Mouse (Mus musculus) ovary, postnatal 14 days (tissue): ENCODE measurements at regions not wholly inside any gene's neighbourhood (a gene's known extent, or its start where the extent isn't known, plus 50 kb on each side); places are given as distances from the start of the nearest gene placed in this dataset.

Experiments used
- DNase-seq: peaks from one replicate; pipeline ENCODE4 v3.0.0; 2022; ENCODE audit warnings: low spot score

GRCm38 (mm10) chr15:59138393-59139107 lies 249.5 kb downstream of the Gm49356 start:
- DNase-seq = no peak

GRCm38 (mm10) chr15:59141621-59142020 lies 252.5 kb downstream of the Gm49356 start:
- DNase-seq = no peak

GRCm38 (mm10) chr15:59142481-59142880 lies 253.4 kb downstream of the Gm49356 start:
- DNase-seq = no peak

- no peak for DNase-seq
Observed at GRCm38 (mm10) chr15:59143891-59144290, 254.8 kb downstream of the Gm49356 start.

GRCm38 (mm10) chr15:59145679-59146078 lies 256.6 kb downstream of the Gm49356 start:
- DNase-seq = no peak

- no peak for DNase-seq
Observed at GRCm38 (mm10) chr15:59146111-59146510, 257.0 kb downstream of the Gm49356 start.

- DNase-seq = no peak
Observed at GRCm38 (mm10) chr15:59146586-59147085, 257.5 kb downstream of the Gm49356 start.

- no peak for DNase-seq
Observed at GRCm38 (mm10) chr15:59148531-59148930, 259.4 kb downstream of the Gm49356 start.

GRCm38 (mm10) chr15:59151506-59151905 lies 262.4 kb downstream of the Gm49356 start:
- no peak for DNase-seq

- no peak for DNase-seq
Observed at GRCm38 (mm10) chr15:59152786-59153388, 263.8 kb downstream of the Gm49356 start.

GRCm38 (mm10) chr15:59153416-59154250 lies 264.5 kb downstream of the Gm49356 start:
- no peak for DNase-seq

GRCm38 (mm10) chr15:59154407-59155288 lies 265.6 kb downstream of the Gm49356 start:
- no peak for DNase-seq

- DNase-seq = no peak
Observed at GRCm38 (mm10) chr15:59155289-59155623, 266.2 kb downstream of the Gm49356 start.

GRCm38 (mm10) chr15:59156328-59156727 lies 267.2 kb downstream of the Gm49356 start:
- no peak for DNase-seq

GRCm38 (mm10) chr15:59158760-59159159 lies 269.7 kb downstream of the Gm49356 start:
- DNase-seq = no peak

- no peak for DNase-seq
Observed at GRCm38 (mm10) chr15:59160931-59161920, 272.1 kb downstream of the Gm49356 start.

- DNase-seq = no peak
Observed at GRCm38 (mm10) chr15:59167937-59168659, 279.0 kb downstream of the Gm49356 start.

GRCm38 (mm10) chr15:59168660-59169170 lies 279.6 kb downstream of the Gm49356 start:
- DNase-seq = no peak

GRCm38 (mm10) chr15:59169237-59169797 lies 280.2 kb downstream of the Gm49356 start:
- DNase-seq = no peak
